15 mouse cellular contexts compared by ENCODE assay signal in the genomic region with DNA sequence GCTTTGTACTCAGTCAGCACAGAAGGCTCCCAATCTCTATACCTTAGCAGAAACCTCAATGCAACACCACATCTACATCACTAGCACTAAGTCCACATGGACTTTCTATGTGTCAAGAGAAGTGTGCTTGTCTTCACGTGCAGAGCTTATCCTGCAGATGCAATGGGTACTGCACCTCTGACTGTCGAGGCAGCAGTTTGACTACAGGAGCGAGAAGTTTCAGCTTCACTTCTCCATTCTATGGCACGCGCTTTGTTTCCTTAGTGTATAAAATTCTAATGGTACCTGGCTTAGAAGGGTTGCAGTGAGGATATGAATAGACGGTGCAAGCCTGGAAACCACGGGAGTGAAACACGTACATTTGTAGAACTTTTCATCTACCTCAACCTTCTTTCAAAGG.
DNase-seq lines count a peak whose midpoint lies in the region; ATAC-seq and TF ChIP-seq lines count a peak whose summit lies in the region.
"Had no signal": no experiment of that assay in that cellular context is flagged by ENCODE, and none has a peak within 500 bp of the region (broad histone marks: within the 10 kb centered on the region; RNA-seq: fewer than 3 reads in every experiment).

No protein-coding gene starts in this region.

- TF ChIP-seq POLR2A in heart, adult 2 months (IDR thresholded peaks at IDR 0.05; ENCODE audit: insufficient read depth, low read depth, low read length): no peak

- no peak for TF ChIP-seq EP300 in heart, adult 2 months (IDR thresholded peaks at IDR 0.05; ENCODE audit: insufficient read depth, low read depth, low read length)
- no peak for TF ChIP-seq EP300 in heart, postnatal 0 days (IDR thresholded peaks at IDR 0.05; ENCODE audit: low read depth)

- no peak overlapping the region; the same call in 1 of the 2 replicates for H3K9ac ChIP-seq in heart, adult 2 months (ENCODE audit: low read depth, low read length)
- no peak overlapping the region for H3K9ac ChIP-seq in heart, postnatal 0 days (replicated peaks; ENCODE audit: low read depth, low read length)
- H3K9ac ChIP-seq in lung, embryonic 14.5 days: no peak overlapping the region
- H3K9ac ChIP-seq: midbrain, embryonic 12.5 days had no signal

- WGBS in heart, adult 2 months: 73% methylated on average over 8 of the region's 8 CpGs
- WGBS in heart, postnatal 0 days: 77% methylated on average over 8 of the region's 8 CpGs
- WGBS in lung, embryonic 14.5 days: 85% methylated on average over 8 of the region's 8 CpGs

- peak overlapping the region; percentile 28 for H3K4me3 ChIP-seq in heart, adult 2 months
- H3K4me3 ChIP-seq in heart, postnatal 0 days (ENCODE audit: low read depth, low read length): 0 out of 2 replicates have a peak overlapping the region, but pooled peaks have one; percentile 5
- H3K4me3 ChIP-seq in lung, embryonic 14.5 days (ENCODE audit: low read depth, low read length): no peak overlapping the region; the same call in 1 of the 2 replicates
- H3K4me3 ChIP-seq in brown adipose tissue, adult 24 weeks (ENCODE audit: insufficient read depth, low read depth, low read length): peak overlapping the region; percentile 12
- H3K4me3 ChIP-seq: hindbrain, embryonic 10.5 days; limb, embryonic 10.5 days; midbrain, embryonic 12.5 days had no signal

- DNase-seq in heart, adult 2 months: no peak
- no peak for DNase-seq in heart, postnatal 25 days (ENCODE audit: low spot score)
- DNase-seq in heart, postnatal 0 days (ENCODE audit: low spot score): no peak
- DNase-seq in heart, adult 9 months (ENCODE audit: low spot score in 2 of 2): no peak
- no peak for DNase-seq in lung, embryonic 14.5 days
- DNase-seq in lung, postnatal 4 days: no peak
- DNase-seq: cerebellum, adult 2 months; cerebellum, postnatal 36 days; gastrocnemius, postnatal 10 days; kidney, adult 18-20 months; retina, postnatal 1 day had no signal

- intact Hi-C loops in heart, adult 2 months (cut with DNase I): loop anchor here (2.0 to 5.0 kb wide), 4 partner anchors 34 to 136 kb away; no protein-coding TSS in a partner anchor
- intact Hi-C loops in heart, postnatal 25 days (cut with DNase I): loop anchor here (2.0 to 5.0 kb wide), 3 partner anchors 34 to 69 kb away; no protein-coding TSS in a partner anchor

- H3K4me2 ChIP-seq in heart, postnatal 0 days (ENCODE audit: low read depth, low read length): peak overlapping the region; percentile 42
- H3K4me2 ChIP-seq in lung, embryonic 14.5 days: peak overlapping the region; percentile 44
- H3K4me2 ChIP-seq: midbrain, embryonic 12.5 days had no signal

- H3K36me3 ChIP-seq in heart, adult 2 months (ENCODE audit: control insufficient read depth, insufficient read depth, low read length): peaks cover 22% of the 10 kb centered on the region
- H3K36me3 ChIP-seq in heart, postnatal 0 days (replicated peaks; ENCODE audit: control insufficient read depth, insufficient read depth, low read length): no peaks in the 10 kb centered on the region
- H3K36me3 ChIP-seq in lung, embryonic 14.5 days (ENCODE audit: insufficient read depth): no peaks in the 10 kb centered on the region
- H3K36me3 ChIP-seq: hindbrain, embryonic 10.5 days; limb, embryonic 10.5 days; midbrain, embryonic 12.5 days had no signal

- no peaks in the 10 kb centered on the region for H3K27me3 ChIP-seq in heart, adult 2 months (ENCODE audit: control insufficient read depth, insufficient read depth, low read length)
- H3K27me3 ChIP-seq in heart, postnatal 0 days (ENCODE audit: control insufficient read depth, insufficient read depth, low read length): no peaks in the 10 kb centered on the region
- no peaks in the 10 kb centered on the region for H3K27me3 ChIP-seq in lung, embryonic 14.5 days (ENCODE audit: insufficient read depth, low read length)
- H3K27me3 ChIP-seq: midbrain, embryonic 12.5 days had no signal

- H3K4me1 ChIP-seq in heart, adult 2 months (ENCODE audit: control insufficient read depth, insufficient read depth, low read length): peaks cover 11% of the 10 kb centered on the region
- 0 out of 2 replicates have a peak, but pooled peaks cover 10% of the 10 kb centered on the region for H3K4me1 ChIP-seq in heart, postnatal 0 days (ENCODE audit: control insufficient read depth, insufficient read depth)
- H3K4me1 ChIP-seq in lung, embryonic 14.5 days (ENCODE audit: insufficient read depth): no peaks in the 10 kb centered on the region
- peaks cover 14% of the 10 kb centered on the region for H3K4me1 ChIP-seq in brown adipose tissue, adult 24 weeks (ENCODE audit: control insufficient read depth, insufficient read depth, insufficient read length, low read length)
- H3K4me1 ChIP-seq: hindbrain, embryonic 10.5 days; midbrain, embryonic 12.5 days had no signal

- H3K27ac ChIP-seq in heart, adult 2 months: peak overlapping the region; percentile 61
- no peak overlapping the region for H3K27ac ChIP-seq in heart, postnatal 0 days (ENCODE audit: low read depth)
- 0 out of 2 replicates have a peak overlapping the region, but pooled peaks have one; percentile 18 for H3K27ac ChIP-seq in lung, embryonic 14.5 days (ENCODE audit: low read depth)
- H3K27ac ChIP-seq in brown adipose tissue, adult 24 weeks (replicated peaks; ENCODE audit: low read depth, low read length): peak overlapping the region; percentile 92
- H3K27ac ChIP-seq: hindbrain, embryonic 10.5 days; limb, embryonic 10.5 days; midbrain, embryonic 12.5 days had no signal

- no peak for ATAC-seq in heart, postnatal 0 days (ENCODE audit: insufficient read depth, low read depth)
- ATAC-seq in lung, embryonic 14.5 days (ENCODE audit: insufficient read depth): no peak

- H3K9me3 ChIP-seq in heart, postnatal 0 days (replicated peaks; ENCODE audit: control insufficient read depth, low read length): no peaks in the 10 kb centered on the region
- H3K9me3 ChIP-seq in lung, embryonic 14.5 days (ENCODE audit: low read depth, low read length): no peaks in the 10 kb centered on the region
- H3K9me3 ChIP-seq: hindbrain, embryonic 10.5 days; limb, embryonic 10.5 days; midbrain, embryonic 12.5 days had no signal

- 0 out of 2 replicates have a peak, but pooled peaks cover 1% of the 10 kb centered on the region for H3K79me2 ChIP-seq in heart, adult 2 months (replicated peaks; ENCODE audit: control insufficient read depth, insufficient read depth, low read length)

- no peak for TF ChIP-seq CTCF in heart, adult 2 months (IDR thresholded peaks at IDR 0.05)
- no peak for TF ChIP-seq CTCF in heart, postnatal 0 days (IDR thresholded peaks at IDR 0.05; ENCODE audit: low read depth)
- no peak for TF ChIP-seq CTCF in lung, embryonic 14.5 days (IDR thresholded peaks at IDR 0.05; ENCODE audit: low read depth)
